Mouse (Mus musculus) spleen, adult 12 weeks (tissue): ENCODE data around the gene Hnrnpu.
A peak's percentile ranks its signal among the peaks of the same experiment; 100 is the strongest.

Experiments
- DNase-seq: peaks from one replicate; pipeline ENCODE4 v3.0.0; 2022; ENCODE audit warnings: low spot score

The Hnrnpu gene

GRCm38 (mm10) chr1:178340213-178340612 lies 2.6 kb upstream of the Hnrnpu start:
- DNase-seq, result no peak

GRCm38 (mm10) chr1:178338318-178338641 lies 683 bp upstream of the Hnrnpu start:
- DNase-seq, result peak; percentile 30

GRCm38 (mm10) chr1:178336777-178337481 lies 668 bp downstream of the Hnrnpu start:
- peak; percentile 54 for DNase-seq

- peak; percentile 82 for DNase-seq
Observed at GRCm38 (mm10) chr1:178336289-178336775, 1.3 kb downstream of the Hnrnpu start.

- DNase-seq, result peak; percentile 25
Observed at GRCm38 (mm10) chr1:178335860-178336261, 1.7 kb downstream of the Hnrnpu start.

GRCm38 (mm10) chr1:178329946-178330345 lies 7.7 kb downstream of the Hnrnpu start:
- DNase-seq, result no peak

GRCm38 (mm10) chr1:178329017-178329416 lies 8.6 kb downstream of the Hnrnpu start:
- no peak for DNase-seq

GRCm38 (mm10) chr1:178326950-178327349 lies 10.6 kb downstream of the Hnrnpu start:
- DNase-seq, result no peak

GRCm38 (mm10) chr1:178326357-178326756 lies 11.2 kb downstream of the Hnrnpu start:
- no peak for DNase-seq

- DNase-seq, result no peak
Observed at GRCm38 (mm10) chr1:178324568-178324967, 13.0 kb downstream of the Hnrnpu start.

GRCm38 (mm10) chr1:178323235-178323634 lies 14.4 kb downstream of the Hnrnpu start:
- no peak for DNase-seq

GRCm38 (mm10) chr1:178321730-178322357 lies 15.8 kb downstream of the Hnrnpu start:
- no peak for DNase-seq

- DNase-seq, result no peak
Observed at GRCm38 (mm10) chr1:178320723-178321590, 16.6 kb downstream of the Hnrnpu start.

- DNase-seq, result no peak
Observed at GRCm38 (mm10) chr1:178320038-178320722, 17.4 kb downstream of the Hnrnpu start.

GRCm38 (mm10) chr1:178319295-178320037 lies 18.1 kb downstream of the Hnrnpu start:
- DNase-seq, result no peak

GRCm38 (mm10) chr1:178318389-178319184 lies 19.0 kb downstream of the Hnrnpu start, which contains the start of gene Cox20:
Cox20 (plus strand) TSS chr1:178319130.
- peak; percentile 98 for DNase-seq

- DNase-seq, result no peak
Observed at GRCm38 (mm10) chr1:178318002-178318388, 19.6 kb downstream of the Hnrnpu start.

GRCm38 (mm10) chr1:178317275-178318001 lies 20.2 kb downstream of the Hnrnpu start:
- DNase-seq, result no peak

GRCm38 (mm10) chr1:178314236-178314635 lies 23.4 kb downstream of the Hnrnpu start:
- DNase-seq, result no peak
